Mouse (Mus musculus): ENCODE measurements around the gene Gldc. TPM values are rescaled to one million over a fixed set of nuclear protein-coding genes. Genes with fewer than 3 reads are reported as not detected.
A peak's percentile ranks its signal among the peaks of the same experiment; 100 is the strongest.

Gldc gene
- polyA plus RNA-seq, 1 experiment from 2014 or later = 1.8 TPM

DNA sequence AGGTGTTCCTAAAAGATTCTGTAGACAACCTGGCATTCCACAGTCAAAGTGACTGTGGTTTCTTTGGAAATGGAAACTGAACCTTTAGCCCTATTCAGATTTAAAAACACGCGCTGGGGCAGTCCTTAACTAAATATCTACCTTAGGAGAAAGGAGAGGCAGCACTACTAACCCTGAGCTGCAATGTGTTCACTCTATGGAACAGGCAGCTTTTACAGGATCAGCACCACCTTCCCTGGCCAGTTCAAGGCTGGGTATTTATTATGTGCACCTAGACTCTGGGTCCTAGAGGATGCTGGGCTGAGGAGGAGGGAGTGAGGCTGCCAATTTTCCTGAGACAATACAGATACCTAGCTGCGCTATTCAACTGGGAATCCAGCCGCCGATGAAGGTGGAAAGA, 59.6 kb downstream of the Gldc start:
- no peak overlapping the region for H3K4me3 ChIP-seq (replicated peaks)
- no peak overlapping the region for H3K4me2 ChIP-seq (replicated peaks)
- 60% methylated on average over 5 of the region's 5 CpGs for WGBS
- H3K27ac ChIP-seq = no peak overlapping the region
- ATAC-seq = no peak
- H3K9me3 ChIP-seq = no peaks in the 10 kb centered on the region
- H3K9ac ChIP-seq = no peak overlapping the region
- no peaks in the 10 kb centered on the region for H3K27me3 ChIP-seq (replicated peaks)
- H3K4me1 ChIP-seq (replicated peaks) = peaks cover 4% of the 10 kb centered on the region
- H3K36me3 ChIP-seq = no peaks in the 10 kb centered on the region

DNA sequence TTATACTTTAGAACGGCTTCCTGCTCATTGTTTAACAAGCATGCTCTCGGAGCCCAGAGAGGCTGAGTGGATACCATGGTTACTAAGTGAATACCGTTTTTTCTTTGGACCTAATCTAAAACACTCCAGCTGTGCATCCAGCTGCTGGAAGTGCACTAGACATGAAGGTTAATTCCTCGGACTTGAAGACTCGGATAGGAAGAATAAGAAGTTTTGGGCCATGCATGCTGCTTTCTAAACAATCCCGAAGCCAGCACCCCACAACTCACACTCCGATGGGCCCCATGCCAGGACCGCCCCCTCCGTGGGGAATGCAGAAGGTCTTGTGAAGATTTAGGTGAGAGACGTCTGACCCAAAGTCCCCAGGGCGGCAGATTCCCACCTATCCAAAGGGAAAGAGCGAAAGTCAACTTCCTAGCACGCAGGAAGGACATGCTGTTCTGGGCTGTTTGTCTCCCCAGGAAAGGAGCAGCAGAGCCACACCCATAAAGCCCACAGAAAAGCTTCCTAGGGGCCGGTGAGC, 60.2 kb downstream of the Gldc start:
- H3K27me3 ChIP-seq (replicated peaks) = no peaks in the 10 kb centered on the region
- ATAC-seq = 0 out of 2 replicates have a peak, but pooled peaks have one; percentile 49
- no peak overlapping the region for H3K4me3 ChIP-seq (replicated peaks)
- H3K4me1 ChIP-seq (replicated peaks) = peaks cover 4% of the 10 kb centered on the region
- H3K9ac ChIP-seq = no peak overlapping the region
- no peaks in the 10 kb centered on the region for H3K36me3 ChIP-seq
- no peak overlapping the region for H3K27ac ChIP-seq
- H3K9me3 ChIP-seq = no peaks in the 10 kb centered on the region
- 35% methylated on average over 14 of the region's 14 CpGs for WGBS
- H3K4me2 ChIP-seq (replicated peaks) = peak overlapping the region; percentile 46

DNA sequence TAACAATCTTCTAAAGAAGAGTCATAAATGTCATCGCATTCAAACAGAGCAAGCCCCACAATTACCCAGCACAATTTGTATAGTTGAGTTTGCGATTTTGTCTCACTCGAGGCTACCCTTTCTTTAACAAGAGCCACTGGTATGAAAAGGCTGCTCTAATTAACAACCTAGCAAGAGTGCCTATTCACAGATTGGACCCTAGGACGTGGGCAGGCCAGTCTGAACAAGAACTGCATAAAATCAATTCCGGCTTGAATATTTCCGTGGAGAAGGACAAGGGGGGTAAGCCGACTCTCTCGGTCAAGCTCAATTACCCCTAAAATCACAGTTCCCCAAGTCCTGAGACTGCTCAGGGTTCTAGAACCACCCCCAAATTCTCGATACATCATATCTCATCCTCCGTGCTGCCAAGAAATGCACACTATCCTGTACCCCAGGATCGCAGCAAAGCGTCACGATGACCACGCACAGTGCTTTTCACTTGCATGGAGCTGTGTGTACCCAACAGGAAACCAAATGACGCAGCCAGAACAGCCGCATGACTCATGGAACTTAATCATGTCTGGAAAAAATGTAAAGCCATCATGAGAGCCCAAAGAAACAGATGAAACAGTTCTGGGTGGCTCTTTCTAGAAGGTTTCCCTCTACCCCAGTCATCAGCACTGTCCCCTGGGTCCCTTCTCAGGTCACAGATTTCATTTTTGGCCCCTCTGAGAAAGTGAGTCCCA, 62.1 kb downstream of the Gldc start:
- H3K9ac ChIP-seq = no peak overlapping the region
- WGBS = 92% methylated on average over 16 of the region's 16 CpGs
- H3K27ac ChIP-seq = no peak overlapping the region
- peaks cover 4% of the 10 kb centered on the region for H3K4me1 ChIP-seq (replicated peaks)
- no peak overlapping the region for H3K4me3 ChIP-seq (replicated peaks)
- no peak overlapping the region for H3K4me2 ChIP-seq (replicated peaks)
- no peak for ATAC-seq
- H3K27me3 ChIP-seq (replicated peaks) = no peaks in the 10 kb centered on the region
- no peaks in the 10 kb centered on the region for H3K36me3 ChIP-seq
- no peaks in the 10 kb centered on the region for H3K9me3 ChIP-seq

DNA sequence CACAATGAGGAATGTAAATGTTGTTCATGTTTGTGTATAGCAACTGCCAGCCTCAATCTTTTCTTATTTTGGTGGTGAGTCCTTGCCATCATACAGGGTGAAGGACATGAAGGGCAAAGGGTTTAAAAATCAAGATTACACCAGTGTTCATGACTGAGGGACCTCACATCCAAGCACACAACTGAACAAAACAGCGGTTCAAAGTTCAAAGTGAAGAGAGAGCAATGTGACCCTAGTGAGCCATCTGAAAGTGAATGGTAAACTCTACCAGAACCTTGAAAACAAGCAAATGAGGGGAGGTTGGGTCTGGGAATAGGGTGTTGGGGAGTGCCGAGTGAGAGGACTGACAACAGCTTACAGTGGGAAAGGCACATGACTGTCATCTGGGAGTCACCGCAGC, 63.8 kb downstream of the Gldc start:
- Histone ChIP-seq H3K9me3 (no peaks in the 10 kb centered on the region), H3K9ac (no peak overlapping the region), H3K36me3 (no peaks in the 10 kb centered on the region), H3K4me1 (replicated peaks) (peaks cover 4% of the 10 kb centered on the region), H3K4me3 (replicated peaks) (no peak overlapping the region), H3K27me3 (replicated peaks) (no peaks in the 10 kb centered on the region), H3K4me2 (replicated peaks) (no peak overlapping the region), H3K27ac (no peak overlapping the region)
- 95% methylated on average over 3 of the region's 3 CpGs for WGBS
- ATAC-seq = no peak

DNA sequence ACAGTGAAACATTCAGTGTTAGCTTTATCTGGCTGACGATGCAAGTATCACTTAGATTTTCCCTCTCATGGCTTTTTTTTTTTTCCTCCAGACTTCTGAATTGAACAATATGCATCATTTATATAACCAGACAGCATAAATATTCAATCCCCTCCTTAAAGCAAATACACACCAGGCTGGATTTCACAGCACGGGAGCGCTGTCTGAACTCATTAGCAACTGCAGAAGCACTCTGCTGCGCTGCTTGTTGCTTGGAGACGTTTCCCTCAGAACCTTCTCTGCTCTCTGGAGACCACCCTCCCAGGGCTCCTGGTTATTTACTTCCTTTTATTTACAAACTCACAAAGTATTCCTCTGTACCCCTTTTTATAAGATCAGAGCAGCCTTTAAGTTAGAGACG, 66.1 kb downstream of the Gldc start:
- Histone ChIP-seq H3K4me3 (replicated peaks) (no peak overlapping the region), H3K9ac (no peak overlapping the region), H3K4me2 (replicated peaks) (no peak overlapping the region), H3K9me3 (no peaks in the 10 kb centered on the region), H3K27ac (no peak overlapping the region), H3K4me1 (replicated peaks) (no peaks in the 10 kb centered on the region), H3K36me3 (no peaks in the 10 kb centered on the region), H3K27me3 (replicated peaks) (no peaks in the 10 kb centered on the region)
- WGBS = 83% methylated on average over 6 of the region's 6 CpGs
- ATAC-seq = no peak

DNA sequence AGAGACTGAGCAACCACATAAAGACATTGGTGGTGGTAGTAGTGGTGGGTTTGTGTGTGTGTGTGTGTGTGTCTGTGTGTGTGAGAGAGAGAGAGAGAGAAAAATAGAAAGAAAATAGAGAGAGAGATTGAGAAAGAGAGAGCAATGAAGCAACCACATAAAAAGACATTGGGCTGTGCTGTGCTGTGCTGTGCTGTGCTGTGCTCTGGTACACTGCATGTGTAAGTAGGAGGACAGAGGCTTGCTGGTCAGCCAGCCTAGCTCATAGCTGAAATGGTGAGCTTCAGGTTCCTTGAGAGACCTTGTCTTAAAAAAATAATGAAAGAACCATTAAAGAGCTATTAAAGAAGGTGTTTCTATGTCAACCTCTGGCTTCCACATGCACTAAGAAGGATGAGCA, 66.6 kb downstream of the Gldc start:
- no peak overlapping the region for H3K27ac ChIP-seq
- no peaks in the 10 kb centered on the region for H3K27me3 ChIP-seq (replicated peaks)
- no peak overlapping the region for H3K4me3 ChIP-seq (replicated peaks)
- H3K9me3 ChIP-seq = no peaks in the 10 kb centered on the region
- H3K4me2 ChIP-seq (replicated peaks) = no peak overlapping the region
- H3K4me1 ChIP-seq (replicated peaks) = no peaks in the 10 kb centered on the region
- ATAC-seq = no peak
- H3K9ac ChIP-seq = no peak overlapping the region
- H3K36me3 ChIP-seq = no peaks in the 10 kb centered on the region

DNA sequence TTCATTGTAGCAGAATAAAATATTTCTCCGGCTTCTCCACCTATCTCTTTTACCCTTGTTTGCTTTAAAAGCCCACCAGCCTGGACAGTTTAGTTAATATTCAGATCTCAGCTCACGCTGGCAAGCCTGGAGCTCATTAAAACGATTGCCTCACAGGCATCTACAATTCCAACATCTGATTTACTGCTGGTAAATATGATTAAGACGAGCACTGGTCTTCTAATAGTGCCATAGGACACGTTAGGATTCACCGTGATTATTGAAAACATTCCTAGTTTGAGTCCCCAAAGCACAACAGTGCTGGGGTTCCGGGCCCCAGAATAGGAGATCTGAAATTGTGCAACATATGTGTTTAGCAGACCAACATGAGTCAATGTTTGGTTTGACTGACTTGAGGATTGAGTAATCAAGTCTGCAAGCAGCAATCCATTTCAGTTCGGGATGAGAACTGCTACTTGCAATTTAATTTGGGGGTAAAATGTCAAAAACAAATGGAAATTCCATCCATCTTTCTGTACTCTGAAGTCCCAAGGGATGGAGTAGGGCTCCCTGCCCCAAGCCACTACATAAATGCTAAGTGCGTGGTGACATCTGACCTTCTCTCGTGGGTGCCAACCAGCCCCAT, 67.9 kb downstream of the Gldc start:
- no peak overlapping the region for H3K4me2 ChIP-seq (replicated peaks)
- H3K4me1 ChIP-seq (replicated peaks) = no peaks in the 10 kb centered on the region
- H3K27me3 ChIP-seq (replicated peaks) = no peaks in the 10 kb centered on the region
- no peak overlapping the region for H3K9ac ChIP-seq
- no peak for ATAC-seq
- H3K9me3 ChIP-seq = no peaks in the 10 kb centered on the region
- no peaks in the 10 kb centered on the region for H3K36me3 ChIP-seq
- no peak overlapping the region for H3K27ac ChIP-seq
- H3K4me3 ChIP-seq (replicated peaks) = no peak overlapping the region
- WGBS = 77% methylated on average over 10 of the region's 10 CpGs

DNA sequence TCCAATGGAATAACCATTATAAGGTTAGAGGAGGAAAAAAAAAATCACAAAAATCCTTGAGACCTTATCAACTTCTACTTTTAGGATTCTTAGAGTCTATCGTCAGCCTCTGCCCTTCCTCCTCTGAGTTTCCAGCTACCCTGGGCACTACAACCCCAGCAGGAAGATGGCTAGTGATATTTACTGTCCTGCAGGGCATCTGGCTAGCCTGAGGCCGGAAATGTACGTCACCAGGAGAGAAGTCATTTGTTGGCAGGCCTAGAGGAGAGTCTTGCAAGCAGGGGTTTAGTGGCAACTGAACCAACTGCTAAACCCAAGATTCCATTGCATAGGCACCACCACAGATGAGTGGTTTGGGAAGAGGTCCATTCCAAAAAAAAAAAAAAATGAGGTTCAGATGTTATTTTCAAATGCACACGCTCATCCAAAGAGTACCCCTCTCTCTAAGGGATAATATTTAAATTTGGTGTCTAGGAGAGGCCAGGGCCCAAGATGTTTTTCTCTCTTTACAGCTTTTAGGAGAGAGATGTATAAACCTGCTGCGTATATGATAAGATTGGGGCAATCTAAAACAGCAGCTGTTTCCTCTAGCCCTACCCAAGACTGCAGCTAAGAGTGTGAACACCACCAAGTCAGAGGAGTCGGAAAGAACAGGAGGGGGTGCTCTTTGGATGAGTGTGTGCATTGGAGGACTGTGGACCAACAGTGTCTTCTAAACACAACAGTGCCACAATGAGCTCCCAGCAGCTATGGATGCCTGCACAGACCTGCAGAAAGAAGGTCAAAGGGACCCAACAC, 70.0 kb downstream of the Gldc start:
- ATAC-seq = no peak
- no peak overlapping the region for H3K4me2 ChIP-seq (replicated peaks)
- WGBS = 83% methylated on average over 6 of the region's 6 CpGs
- H3K9ac ChIP-seq = no peak overlapping the region
- H3K9me3 ChIP-seq = no peaks in the 10 kb centered on the region
- H3K27ac ChIP-seq = no peak overlapping the region
- no peaks in the 10 kb centered on the region for H3K4me1 ChIP-seq (replicated peaks)
- H3K4me3 ChIP-seq (replicated peaks) = no peak overlapping the region
- H3K36me3 ChIP-seq = no peaks in the 10 kb centered on the region
- no peaks in the 10 kb centered on the region for H3K27me3 ChIP-seq (replicated peaks)

DNA sequence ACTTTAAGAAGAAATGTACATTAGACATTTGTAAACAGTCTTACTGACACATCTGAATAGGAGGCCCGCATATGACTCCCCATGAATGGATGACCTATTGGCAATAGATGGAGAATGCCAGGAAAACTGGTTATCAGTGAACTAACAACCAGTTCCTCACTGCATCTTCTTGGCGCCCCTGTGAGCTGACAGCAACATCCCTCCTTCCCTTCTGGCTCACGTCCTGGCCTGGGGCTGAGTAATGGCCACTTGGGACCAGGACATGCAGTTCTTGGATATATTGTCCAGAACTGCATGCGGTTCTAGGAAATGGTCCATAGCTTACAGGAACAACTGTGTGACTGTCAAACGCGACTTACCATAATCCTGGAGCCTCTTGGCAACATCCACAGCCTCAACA, 72.6 kb downstream of the Gldc start:
- H3K4me2 ChIP-seq (replicated peaks) = no peak overlapping the region
- no peak overlapping the region for H3K9ac ChIP-seq
- no peak overlapping the region for H3K4me3 ChIP-seq (replicated peaks)
- 0 out of 2 replicates have a peak, but pooled peaks cover 4% of the 10 kb centered on the region for H3K36me3 ChIP-seq
- no peaks in the 10 kb centered on the region for H3K9me3 ChIP-seq
- 79% methylated on average over 6 of the region's 6 CpGs for WGBS
- H3K4me1 ChIP-seq (replicated peaks) = no peaks in the 10 kb centered on the region
- no peak overlapping the region for H3K27ac ChIP-seq
- H3K27me3 ChIP-seq (replicated peaks) = no peaks in the 10 kb centered on the region
- no peak for ATAC-seq

DNA sequence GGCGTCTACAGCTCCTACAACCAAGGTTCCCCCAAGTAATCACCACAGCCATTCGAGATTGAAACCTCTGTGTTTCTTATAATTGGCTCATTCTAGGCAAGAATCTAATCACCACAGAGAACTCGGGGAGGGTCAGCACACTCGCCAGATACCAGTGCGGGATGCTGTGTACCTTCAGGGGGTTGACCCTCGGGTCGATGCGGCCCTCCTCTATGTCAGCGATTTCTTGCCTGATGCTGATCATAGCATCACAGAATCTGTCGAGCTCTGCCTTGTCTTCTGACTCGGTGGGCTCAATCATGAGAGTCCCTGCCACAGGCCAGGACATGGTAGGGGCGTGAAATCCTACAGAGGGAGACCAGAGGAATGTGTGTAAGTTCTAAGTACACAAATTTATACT, 74.7 kb downstream of the Gldc start:
- H3K4me3 ChIP-seq (replicated peaks) = no peak overlapping the region
- no peaks in the 10 kb centered on the region for H3K4me1 ChIP-seq (replicated peaks)
- no peak overlapping the region for H3K9ac ChIP-seq
- no peak overlapping the region for H3K27ac ChIP-seq
- no peak overlapping the region for H3K4me2 ChIP-seq (replicated peaks)
- ATAC-seq = no peak
- no peaks in the 10 kb centered on the region for H3K27me3 ChIP-seq (replicated peaks)
- H3K9me3 ChIP-seq = no peaks in the 10 kb centered on the region
- 95% methylated on average over 12 of the region's 12 CpGs for WGBS
- peaks cover 19% of the 10 kb centered on the region for H3K36me3 ChIP-seq

DNA sequence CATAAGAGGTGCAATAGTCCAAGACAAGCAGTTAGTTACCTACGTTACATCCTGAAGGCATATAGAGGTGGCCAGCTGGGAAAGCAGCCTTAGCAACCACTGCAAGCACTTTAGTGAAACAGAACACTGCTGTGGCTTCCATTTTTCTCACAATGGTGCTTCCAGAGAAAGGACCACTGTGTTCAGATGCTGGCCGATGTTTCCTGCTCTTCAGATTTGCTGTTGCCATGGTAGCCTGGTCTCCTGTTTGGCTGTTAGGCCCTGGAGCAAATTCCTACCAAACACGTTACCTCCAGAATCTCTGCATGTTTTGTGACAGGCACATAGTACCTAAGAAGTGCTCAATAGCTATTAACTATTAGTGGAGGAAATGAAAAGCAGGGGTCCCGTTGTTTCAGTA, 78.2 kb downstream of the Gldc start:
- Histone ChIP-seq H3K36me3 (peaks cover 37% of the 10 kb centered on the region), H3K4me2 (replicated peaks) (no peak overlapping the region), H3K27ac (no peak overlapping the region), H3K27me3 (replicated peaks) (no peaks in the 10 kb centered on the region), H3K4me1 (replicated peaks) (no peaks in the 10 kb centered on the region), H3K9me3 (no peaks in the 10 kb centered on the region), H3K9ac (no peak overlapping the region), H3K4me3 (replicated peaks) (no peak overlapping the region)
- WGBS = 81% methylated on average over 4 of the region's 4 CpGs
- no peak for ATAC-seq

DNA sequence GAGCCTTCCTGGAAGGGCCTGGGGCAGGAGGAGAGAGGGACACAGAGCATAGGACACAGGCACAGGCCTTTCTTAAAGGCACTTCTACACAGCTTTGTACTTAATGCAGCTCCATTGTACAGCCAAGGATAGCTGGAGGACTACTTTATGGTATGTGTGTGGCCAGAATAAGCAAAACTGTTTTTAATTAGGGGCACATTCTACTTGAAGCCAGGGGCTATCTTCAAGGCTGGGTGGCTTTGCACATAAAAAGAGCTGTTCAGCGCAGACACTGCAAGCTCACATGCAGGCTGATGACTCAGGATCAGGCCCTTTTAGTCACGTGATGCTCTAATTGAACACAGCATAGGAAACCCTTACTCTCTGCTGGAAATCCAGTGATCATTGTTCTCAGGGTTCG, 79.0 kb downstream of the Gldc start:
- no peaks in the 10 kb centered on the region for H3K27me3 ChIP-seq (replicated peaks)
- no peak overlapping the region for H3K4me3 ChIP-seq (replicated peaks)
- no peaks in the 10 kb centered on the region for H3K4me1 ChIP-seq (replicated peaks)
- no peak for ATAC-seq
- 79% methylated on average over 3 of the region's 3 CpGs for WGBS
- peaks cover 38% of the 10 kb centered on the region for H3K36me3 ChIP-seq
- no peaks in the 10 kb centered on the region for H3K9me3 ChIP-seq
- H3K27ac ChIP-seq = no peak overlapping the region
- no peak overlapping the region for H3K9ac ChIP-seq
- H3K4me2 ChIP-seq (replicated peaks) = no peak overlapping the region
